Mouse (Mus musculus) megakaryocyte progenitor cell, adult 5-6 weeks (primary cell): Measurements from ENCODE around the gene Pde1b. TPM values are rescaled to one million over a fixed set of nuclear protein-coding genes. Genes with fewer than 3 reads are reported as not detected.

Experiments used
- ATAC-seq: replicated peaks from 2 replicates; pipeline ENCODE4 v1.8.0; 2016; ENCODE audit warnings: mild to moderate bottlenecking, moderate TSS enrichment, inconsistent platforms; ENCODE audit not compliant: poor library complexity
- total RNA-seq, 2 experiments: library from RNA; stranded (forward) in 1 of 2; stranded (reverse) in 1 of 2; fragments of 157-497, 149-512 nt in 1 of 2; fragments of 200-1000 nt in 1 of 2; gene quantifications; 2 replicates each; pipeline versions ENCODE4 v1.2.3 to v1.2.4; 2015 to 2017

The Pde1b gene
- total RNA-seq, 2 experiments from 2014 or later = 1.3 to 3.9 TPM

DNA sequence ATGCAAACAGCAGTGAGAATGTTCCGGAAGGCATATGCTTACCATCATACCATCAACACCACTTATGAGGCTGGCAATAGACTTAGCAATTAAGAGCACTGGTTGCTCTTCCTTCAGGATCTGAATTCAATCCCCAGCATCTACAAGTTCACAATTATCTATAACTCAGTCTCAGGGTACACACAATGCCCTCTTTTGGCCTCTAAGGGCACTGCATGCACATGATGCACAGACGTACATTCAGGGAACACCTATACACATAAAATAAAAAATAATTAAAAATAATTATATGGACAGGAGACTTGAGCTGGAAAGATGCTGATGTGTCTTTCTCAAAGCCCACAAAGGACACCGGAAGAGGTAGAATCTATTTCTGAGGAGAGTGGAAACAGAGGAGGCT, 45.1 kb downstream of the Pde1b start:
- no peak for ATAC-seq

DNA sequence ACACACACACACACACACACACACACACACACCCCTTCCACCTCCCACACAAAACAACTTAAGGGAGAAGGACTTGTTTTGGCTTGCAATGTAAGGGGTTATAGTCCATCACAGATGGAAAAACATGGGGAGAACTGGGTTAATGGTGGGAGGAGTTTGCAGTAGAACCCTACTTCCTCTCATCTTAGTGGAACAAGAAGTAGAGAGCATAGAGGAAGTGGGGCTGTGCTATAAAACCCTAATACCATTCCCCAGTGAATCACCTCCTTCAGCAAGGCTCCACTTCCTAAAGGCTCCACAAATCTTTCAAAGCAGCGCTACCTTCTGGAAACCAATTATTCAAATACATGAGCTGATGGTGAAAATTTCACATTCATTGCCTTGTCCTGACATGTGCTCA, 46.6 kb downstream of the Pde1b start:
- peak; percentile 53; the same call in 1 of the 2 replicates for ATAC-seq

DNA sequence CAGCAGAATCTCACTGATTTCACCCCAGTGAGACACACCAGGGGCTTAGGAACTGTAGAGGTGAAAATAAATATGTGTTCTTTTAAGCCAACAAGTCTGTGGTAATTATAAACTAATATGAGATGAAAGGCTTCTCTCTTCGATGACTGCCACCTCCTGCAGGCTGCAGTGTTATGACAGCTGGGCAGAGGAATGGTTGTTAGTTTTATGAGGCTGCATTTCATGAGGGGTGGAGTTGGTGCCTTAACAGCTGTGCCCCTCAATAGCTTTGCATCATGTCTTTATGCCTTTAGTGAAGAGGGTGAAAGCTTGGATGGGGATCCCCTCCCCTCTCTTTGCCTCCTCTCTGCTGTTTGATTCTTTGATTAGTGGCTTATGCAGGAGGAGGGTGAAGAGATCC, 48.2 kb downstream of the Pde1b start:
- no peak for ATAC-seq

DNA sequence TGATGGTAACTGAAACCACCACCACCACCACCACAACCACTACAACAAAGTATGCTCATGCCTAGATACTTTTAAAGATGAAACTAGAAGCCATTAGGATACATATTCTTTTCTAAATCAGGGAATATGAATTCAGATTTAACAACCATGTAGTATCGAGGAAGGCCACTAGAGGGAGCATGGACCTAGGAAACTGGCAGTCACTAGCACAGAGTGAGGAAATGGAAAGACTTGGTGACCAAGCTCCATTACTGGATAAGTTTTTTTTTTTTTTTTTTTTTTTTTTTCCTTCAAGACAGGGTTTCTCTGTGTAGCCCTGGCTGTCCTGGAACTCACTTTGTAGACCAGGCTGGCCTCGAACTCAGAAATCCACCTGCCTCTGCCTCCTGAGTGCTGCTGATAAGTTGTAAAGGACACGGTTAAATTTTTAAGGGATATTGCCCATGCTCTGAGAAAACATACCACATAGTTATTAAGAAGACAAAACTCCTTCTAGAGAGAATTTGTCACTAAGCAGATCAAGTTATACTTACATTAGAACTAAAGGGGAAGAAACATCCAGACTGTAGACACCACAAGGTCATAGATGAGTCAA, 49.4 kb downstream of the Pde1b start:
- ATAC-seq = peak; percentile 94

DNA sequence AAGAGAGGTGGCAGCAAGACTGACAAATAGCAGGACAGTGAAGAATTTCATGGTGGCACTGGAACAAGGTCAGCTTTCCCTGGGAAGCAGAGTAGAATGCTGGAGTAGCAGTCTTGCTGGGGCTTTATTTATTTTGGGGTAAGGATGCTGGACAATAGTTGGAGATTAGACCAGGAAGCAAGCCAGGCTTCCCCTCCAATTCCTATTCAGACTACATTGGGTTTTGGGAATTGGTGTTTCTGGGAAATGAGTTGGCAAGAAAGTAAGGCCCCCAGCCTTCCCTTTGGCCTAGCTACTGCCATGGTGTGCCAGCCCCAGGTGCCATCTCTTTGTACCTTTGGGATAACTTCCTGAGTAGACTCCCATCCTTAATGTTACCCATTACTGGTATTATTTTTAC, 62.1 kb downstream of the Pde1b start, which contains the start of gene Glycam1:
TSS of gene Glycam1 (minus strand) at position 101 of the 400 bp plus-strand sequence.
- no peak for ATAC-seq

Other genes starting within 250 kb of the Pde1b start
- gene Nfe2, start 244.6 kb upstream of the Pde1b start, total RNA-seq (2015) = 115 and 140 TPM in 2 replicates
- gene Nfe2, start 244.6 kb upstream of the Pde1b start, total RNA-seq (2017) = 126 and 148 TPM in 2 replicates
- gene Copz1, start 230.3 kb upstream of the Pde1b start, total RNA-seq (2015) = 245 and 256 TPM in 2 replicates
- gene Copz1, start 230.3 kb upstream of the Pde1b start, total RNA-seq (2017) = 75.9 and 91.4 TPM in 2 replicates
- gene Gpr84, start 192.4 kb upstream of the Pde1b start, total RNA-seq (2015) = 1.8 and 3.4 TPM in 2 replicates
- 1.8 and 2.3 TPM in 2 replicates for gene Gpr84, start 192.4 kb upstream of the Pde1b start, total RNA-seq (2017)
- gene Zfp385a, start 162.9 kb upstream of the Pde1b start, total RNA-seq (2015) = 11.5 and 12.4 TPM in 2 replicates
- 2.0 and 3.2 TPM in 2 replicates for gene Zfp385a, start 162.9 kb upstream of the Pde1b start, total RNA-seq (2017)
- 16.4 and 17.3 TPM in 2 replicates for gene Itga5, start 136.3 kb upstream of the Pde1b start, total RNA-seq (2015)
- gene Itga5, start 136.3 kb upstream of the Pde1b start, total RNA-seq (2017) = 8.4 and 10.5 TPM in 2 replicates
- gene Gtsf1, start 72.6 kb upstream of the Pde1b start, total RNA-seq (2015) = not detected in 2 replicates
- 0.27 TPM in 1 of 2 replicates, not detected in the other for gene Gtsf1, start 72.6 kb upstream of the Pde1b start, total RNA-seq (2017)
- not detected in 2 replicates for gene Gtsf2, start 54.6 kb upstream of the Pde1b start, total RNA-seq (2015)
- not detected in 2 replicates for gene Gtsf2, start 54.6 kb upstream of the Pde1b start, total RNA-seq (2017)
- gene Nckap1l, start 49.2 kb upstream of the Pde1b start, total RNA-seq (2015) = 65.0 and 67.1 TPM in 2 replicates
- 90.8 and 94.4 TPM in 2 replicates for gene Nckap1l, start 49.2 kb upstream of the Pde1b start, total RNA-seq (2017)
- not detected in 2 replicates for gene Ppp1r1a, start 35.0 kb downstream of the Pde1b start, total RNA-seq (2015)
- not detected in 2 replicates for gene Ppp1r1a, start 35.0 kb downstream of the Pde1b start, total RNA-seq (2017)
- not detected in 2 replicates for gene Glycam1, start 62.0 kb downstream of the Pde1b start, total RNA-seq (2015)
- not detected in 2 replicates for gene Glycam1, start 62.0 kb downstream of the Pde1b start, total RNA-seq (2017)